Mouse (Mus musculus): ENCODE measurements around the gene Tex45.
A peak's percentile ranks its signal among the peaks of the same experiment; 100 is the strongest.

GRCm38 (mm10) chr8:3500235-3501090 is 29.8 kb downstream of the Tex45 start, which contains the start of gene Mcoln1:
- TF ChIP-seq CTCF (IDR thresholded peaks at IDR 0.05; ENCODE audit: low read depth, low read length) = no peak
- TF ChIP-seq POLR2A (IDR thresholded peaks at IDR 0.05; ENCODE audit: extremely low read depth, insufficient read depth, low read length) = peak; percentile 70
